In genomic region chr2:127881063-127881462, GRCm38 (mm10) we compare ENCODE assay signal across 29 mouse cellular contexts. TPM values are rescaled to one million over a fixed set of nuclear protein-coding genes. Genes with fewer than 3 reads are reported as not detected.
DNase-seq lines count a peak whose midpoint lies in the region; ATAC-seq and TF ChIP-seq lines count a peak whose summit lies in the region.
"Had no signal": no experiment of that assay in that cellular context is flagged by ENCODE, and none has a peak within 500 bp of the region (broad histone marks: within the 10 kb centered on the region; RNA-seq: fewer than 3 reads in every experiment).

No protein-coding gene starts in this region.

- TF ChIP-seq CTCF in lung, embryonic 14.5 days (IDR thresholded peaks at IDR 0.05; ENCODE audit: low read depth): no peak
- no peak for TF ChIP-seq CTCF in CH12.LX (conservative IDR thresholded peaks at IDR 0.05 in 1 of 2, IDR thresholded peaks at IDR 0.05 in 1 of 2; ENCODE audit: low read depth in 2 of 2, low read length in 2 of 2)

- H3K27me3 ChIP-seq in lung, embryonic 14.5 days (ENCODE audit: insufficient read depth, low read length): no peaks in the 10 kb centered on the region
- peaks cover 7% of the 10 kb centered on the region for H3K27me3 ChIP-seq in CH12.LX (replicated peaks)
- no peaks in the 10 kb centered on the region for H3K27me3 ChIP-seq in hindbrain, embryonic 16.5 days (replicated peaks; ENCODE audit: control insufficient read depth, insufficient read depth, low read length)
- H3K27me3 ChIP-seq: forebrain, embryonic 15.5 days; intestine, embryonic 15.5 days; neural tube, embryonic 12.5 days had no signal

- TF ChIP-seq RAD21 in CH12.LX (IDR thresholded peaks at IDR 0.05; ENCODE audit: low read depth, low read length): no peak

- 57% methylated on average over 5 of the region's 5 CpGs for WGBS in lung, embryonic 14.5 days
- WGBS in hindbrain, embryonic 16.5 days: 88% methylated on average over 5 of the region's 5 CpGs

- dilution Hi-C loops in CH12.LX (cut with MboI; ENCODE audit: extremely low pct_ligation_motif_present, extremely low pct_unique_long_range_greater_than_20kb, low sequenced_read_pairs): no loop called here

- no peaks in the 10 kb centered on the region for H3K36me3 ChIP-seq in lung, embryonic 14.5 days (ENCODE audit: insufficient read depth)
- H3K36me3 ChIP-seq in CH12.LX (replicated peaks in 1 of 2; ENCODE audit: control insufficient read depth in 1 of 2, insufficient read depth in 1 of 2, low read length in 1 of 2): no peaks in the 10 kb centered on the region
- no peaks in the 10 kb centered on the region for H3K36me3 ChIP-seq in hindbrain, embryonic 16.5 days (ENCODE audit: control insufficient read depth, insufficient read depth, low read length)
- H3K36me3 ChIP-seq: forebrain, embryonic 15.5 days; intestine, embryonic 15.5 days; liver, embryonic 15.5 days; neural tube, embryonic 12.5 days had no signal

- H3K9me3 ChIP-seq in lung, embryonic 14.5 days (ENCODE audit: low read depth, low read length): no peaks in the 10 kb centered on the region
- H3K9me3 ChIP-seq in CH12.LX (replicated peaks; ENCODE audit: low read length): no peaks in the 10 kb centered on the region
- no peaks in the 10 kb centered on the region for H3K9me3 ChIP-seq in hindbrain, embryonic 16.5 days (ENCODE audit: control insufficient read depth, low read length)
- H3K9me3 ChIP-seq: forebrain, embryonic 15.5 days; intestine, embryonic 15.5 days; liver, embryonic 15.5 days; neural tube, embryonic 12.5 days had no signal

- TF ChIP-seq EP300 in CH12.LX (IDR thresholded peaks at IDR 0.05; ENCODE audit: low read length): no peak

- H3K27ac ChIP-seq in lung, embryonic 14.5 days (ENCODE audit: low read depth): no peak overlapping the region
- H3K27ac ChIP-seq in CH12.LX (ENCODE audit: insufficient read depth, low read depth): no peak overlapping the region
- no peak overlapping the region for H3K27ac ChIP-seq in hindbrain, embryonic 16.5 days (ENCODE audit: low read depth, low read length)
- H3K27ac ChIP-seq: forebrain, embryonic 15.5 days; hindbrain, embryonic 14.5 days; intestine, embryonic 15.5 days; liver, embryonic 15.5 days; neural tube, embryonic 12.5 days had no signal

- DNase-seq in lung, embryonic 14.5 days: peak; percentile 29
- no peak for DNase-seq in lung, postnatal 25 days (ENCODE audit: low spot score)
- no peak for DNase-seq in CH12.LX (ENCODE audit: extremely low read depth)
- peak; percentile 59 for DNase-seq in naive thymus-derived CD4-positive, alpha-beta T cell, adult 2 months (ENCODE audit: low read depth)
- DNase-seq in thymus, postnatal 4 days: peak; percentile 28
- DNase-seq in spleen, postnatal 10 days (ENCODE audit: low spot score in 2 of 2): no peak
- DNase-seq: adrenal gland, postnatal 14 days; cerebellum, adult 8-10 months; cerebellum, postnatal 36 days; gastrocnemius, postnatal 10 days; heart, postnatal 4 days; kidney, adult 9 months; kidney, postnatal 14 days; left cerebral cortex, postnatal 4 days; liver; lung, postnatal 36 days; midbrain, embryonic 14.5 days; right cerebral cortex, postnatal 25 days; spleen, adult 18-20 months had no signal

- H3K4me1 ChIP-seq in lung, embryonic 14.5 days (ENCODE audit: insufficient read depth): no peaks in the 10 kb centered on the region
- H3K4me1 ChIP-seq in CH12.LX (ENCODE audit: control insufficient read depth in 1 of 2, insufficient read depth in 2 of 2): no peaks in the 10 kb centered on the region; a peak in 1 of 4 replicates
- no peaks in the 10 kb centered on the region for H3K4me1 ChIP-seq in hindbrain, embryonic 16.5 days (ENCODE audit: control insufficient read depth, insufficient read depth, low read depth, low read length)
- H3K4me1 ChIP-seq: forebrain, embryonic 15.5 days; intestine, embryonic 15.5 days; liver, embryonic 15.5 days; neural tube, embryonic 12.5 days had no signal

- H3K9ac ChIP-seq in lung, embryonic 14.5 days: no peak overlapping the region
- H3K9ac ChIP-seq in CH12.LX (ENCODE audit: insufficient read depth, low read depth): no peak overlapping the region
- no peak overlapping the region for H3K9ac ChIP-seq in hindbrain, embryonic 16.5 days (ENCODE audit: low read depth, low read length)
- H3K9ac ChIP-seq: forebrain, embryonic 15.5 days; hindbrain, embryonic 14.5 days; intestine, embryonic 15.5 days; liver, embryonic 15.5 days; neural tube, embryonic 12.5 days had no signal

- in situ Hi-C loops in CH12.LX (cut with MboI; ENCODE audit: low pct_ligation_motif_present, low pct_unique_long_range_greater_than_20kb, low sequenced_read_pairs): loop anchor here (25.0 kb wide), 1 partner anchor 206 kb away; no protein-coding TSS in a partner anchor

- TF ChIP-seq POLR2A in CH12.LX (IDR thresholded peaks at IDR 0.05; ENCODE audit: low read depth, low read length): no peak

- H3K79me2 ChIP-seq in CH12.LX (replicated peaks; ENCODE audit: control insufficient read depth, extremely low read depth, insufficient read depth, poor library complexity, severe bottlenecking): no peaks in the 10 kb centered on the region

- H3K4me2 ChIP-seq in lung, embryonic 14.5 days: no peak overlapping the region
- H3K4me2 ChIP-seq in CH12.LX (ENCODE audit: insufficient read depth, low read depth, poor library complexity, severe bottlenecking): no peak overlapping the region
- no peak overlapping the region for H3K4me2 ChIP-seq in hindbrain, embryonic 16.5 days (ENCODE audit: low read length)
- H3K4me2 ChIP-seq: forebrain, embryonic 15.5 days; hindbrain, embryonic 14.5 days; intestine, embryonic 15.5 days; liver, embryonic 15.5 days; neural tube, embryonic 12.5 days had no signal

- no peak for ATAC-seq in lung, embryonic 14.5 days (ENCODE audit: insufficient read depth)
- ATAC-seq in hindbrain, embryonic 16.5 days: no peak
- ATAC-seq: forebrain, embryonic 15.5 days; intestine, embryonic 15.5 days had no signal

- H3K4me3 ChIP-seq in lung, embryonic 14.5 days (ENCODE audit: low read depth, low read length): no peak overlapping the region
- H3K4me3 ChIP-seq in CH12.LX (replicated peaks in 1 of 3; ENCODE audit: low read depth in 2 of 3, low read length in 2 of 3, poor library complexity in 1 of 3): no peak overlapping the region
- H3K4me3 ChIP-seq in hindbrain, embryonic 16.5 days (ENCODE audit: low read length): no peak overlapping the region
- H3K4me3 ChIP-seq: forebrain, embryonic 15.5 days; intestine, embryonic 15.5 days; liver, embryonic 15.5 days; neural tube, embryonic 12.5 days had no signal

TF ChIP-seq in CH12.LX, 34 proteins besides CTCF, POLR2A, EP300 and RAD21:
- TF ChIP-seq ELF1 (IDR thresholded peaks at IDR 0.05; ENCODE audit: low read depth, low read length): 0 out of 2 replicates have a peak, but pooled peaks have one; percentile 22
- TF ChIP-seq HCFC1 (IDR thresholded peaks at IDR 0.05; ENCODE audit: low read depth, low read length): no peak

RNA-seq across cellular contexts. Expression of gene Acoxl, which starts 42.4 kb away (rescaled TPM):
- 0.20 and 0.30 TPM in 2 replicates for polyA plus RNA-seq in lung, embryonic 14.5 days (2014; fragmentation: Nextera tagmentation; extraction: Ambion mirVana)
- total RNA-seq in CH12.LX (2012; rRNA removed) (0.25 and 0.29 TPM in 2 replicates), CH12.LX (2014; rRNA removed) (0.15 TPM in 1 of 2 replicates, not detected in the other)
- polyA plus RNA-seq in CH12.LX (2012; ENCODE audit: insufficient read length, low read depth): 0.20 and 0.43 TPM in 2 replicates
- 0.07 and 0.15 TPM in 2 replicates for polyA plus RNA-seq in hindbrain, embryonic 16.5 days (2015; fragmentation: Nextera tagmentation; extraction: Ambion mirVana)
- total RNA-seq: heart, adult 8-10 months; heart, postnatal 4 days; layer of hippocampus, adult 18-20 months; layer of hippocampus, postnatal 14 days; left cerebral cortex, adult 8-10 months; left cerebral cortex, postnatal 4 days had no signal
- polyA plus RNA-seq: hindbrain, embryonic 14.5 days; liver, embryonic 15.5 days; neural tube, embryonic 12.5 days had no signal

RNA-seq across cellular contexts. Expression of gene Bub1, which starts 49.4 kb away (rescaled TPM):
- 43.6 and 44.5 TPM in 2 replicates for polyA plus RNA-seq in lung, embryonic 14.5 days (2014; fragmentation: Nextera tagmentation; extraction: Ambion mirVana)
- 46.6 and 47.0 TPM in 2 replicates for total RNA-seq in CH12.LX (2012; rRNA removed)
- 131 and 133 TPM in 2 replicates for total RNA-seq in CH12.LX (2014; rRNA removed)
- polyA plus RNA-seq in CH12.LX (2012; ENCODE audit: insufficient read length, low read depth): 59.0 and 66.2 TPM in 2 replicates
- 7.8 and 9.7 TPM in 2 replicates for polyA plus RNA-seq in hindbrain, embryonic 16.5 days (2015; fragmentation: Nextera tagmentation; extraction: Ambion mirVana)

Comparison
In these comparisons a context has a peak if more than half of its experiments do, and no peak if none do; other contexts are left out.
1. DNase-seq: peak in lung, embryonic 14.5 days (single experiment), naive thymus-derived CD4-positive, alpha-beta T cell, adult 2 months (single experiment) and thymus, postnatal 4 days (single experiment); none in lung, postnatal 25 days (single experiment), CH12.LX (single experiment) and spleen, postnatal 10 days (0 of 2).